Mouse (Mus musculus) CH12.LX (cell line): ENCODE results near the gene Gins1.

Experiments
- CHD1 ChIP-seq: IDR thresholded peaks from 2 replicates; pipeline ENCODE4 v1.6.1; 2012; ENCODE audit warnings: low read depth, low read length, improper control_type of control experiment, inconsistent platforms
- CTCF ChIP-seq, 2 experiments: IDR thresholded peaks in 1 of 2; conservative IDR thresholded peaks in 1 of 2; 2 replicates each; pipeline ENCODE4 v1.5.1; 2011 to 2012; ENCODE audit warnings: low read depth in 2 of 2, low read length in 2 of 2, improper control_type of control experiment in 1 of 2, inconsistent platforms in 1 of 2, mild to moderate bottlenecking in 1 of 2, moderate library complexity in 1 of 2
- IRF4 ChIP-seq: IDR thresholded peaks from 2 replicates; pipeline ENCODE4 v1.6.1; 2014; ENCODE audit warnings: low read depth, mild to moderate bottlenecking, inconsistent platforms, low read length, improper control_type of control experiment
- MAX ChIP-seq: IDR thresholded peaks from 2 replicates; pipeline ENCODE4 v1.6.1; 2011; ENCODE audit warnings: low read length, improper control_type of control experiment
- NRF1 ChIP-seq: IDR thresholded peaks from 2 replicates; pipeline ENCODE4 v1.6.1; 2014; ENCODE audit warnings: low read depth, mild to moderate bottlenecking, inconsistent platforms, low read length, improper control_type of control experiment, moderate library complexity
- POLR2A ChIP-seq: IDR thresholded peaks from 2 replicates; pipeline ENCODE4 v1.6.1; 2011; ENCODE audit warnings: low read depth, mild to moderate bottlenecking, improper control_type of control experiment, low read length
- SIN3A ChIP-seq: IDR thresholded peaks from 2 replicates; pipeline ENCODE4 v1.6.1; 2012; ENCODE audit warnings: low read length, improper control_type of control experiment, inconsistent platforms
- USF2 ChIP-seq: conservative IDR thresholded peaks from 2 replicates; pipeline ENCODE4 v1.6.1; 2011; ENCODE audit warnings: low read depth, low read length, improper control_type of control experiment
- ZKSCAN1 ChIP-seq: IDR thresholded peaks from 2 replicates; pipeline ENCODE4 v1.6.1; 2012; ENCODE audit warnings: low read depth, inconsistent platforms, low read length, improper control_type of control experiment, borderline replicate concordance

- TF ChIP-seq POLR2A, result no peak
- TF ChIP-seq CHD1, result no peak
- TF ChIP-seq CTCF (conservative IDR thresholded peaks at IDR 0.05 in 1 of 2, IDR thresholded peaks at IDR 0.05 in 1 of 2; ENCODE audit: low read depth in 2 of 2, low read length in 2 of 2), result no peak
- no peak for TF ChIP-seq USF2
- no peak for TF ChIP-seq NRF1
- no peak for TF ChIP-seq ZKSCAN1
- no peak for TF ChIP-seq IRF4
- no peak for TF ChIP-seq SIN3A
- no peak for TF ChIP-seq MAX
These were observed 15.3 kb downstream of the Gins1 start for GRCm38 (mm10) chr2:150920543-150920942.
